Mouse (Mus musculus) left cerebral cortex, postnatal 25 days (tissue): ENCODE measurements around the gene Dlx3. TPM values are rescaled to one million over a fixed set of nuclear protein-coding genes. Genes with fewer than 3 reads are reported as not detected.
A peak's percentile ranks its signal among the peaks of the same experiment; 100 is the strongest.

Source experiments
- DNase-seq, 2 experiments: peaks; one replicate each; pipeline ENCODE4 v3.0.0; 2022; ENCODE audit warnings: low spot score in 2 of 2, mixed read lengths in 1 of 2
- intact Hi-C: fragments of 180-260 bp; cut with DNase I; formaldehyde crosslinking; loops from one replicate; pipeline ENCODE4 v1.15.1; 2025
- total RNA-seq, 2 experiments: library from RNA; stranded (reverse); gene quantifications; 2 replicates each; pipeline ENCODE4 v1.2.3; 2021

The Dlx3 gene
- not detected for total RNA-seq

- intact Hi-C loops = loop anchor here (10.0 kb wide), 1 partner anchor 255 kb away; no protein-coding TSS in a partner anchor
- no peak for DNase-seq
These were observed at the start of gene Dlx3 for GRCm38 (mm10) chr11:95119990-95120632. Gene Dlx3 (plus strand): TSS chr11:95120119.

GRCm38 (mm10) chr11:95070140-95071107, 49.5 kb upstream of the Dlx3 start:
- DNase-seq = no peak
- intact Hi-C loops = no loop called here

- intact Hi-C loops = no loop called here
- no peak for DNase-seq
These were observed 48.7 kb upstream of the Dlx3 start for GRCm38 (mm10) chr11:95071266-95071665.

GRCm38 (mm10) chr11:95072136-95072535, 47.8 kb upstream of the Dlx3 start:
- intact Hi-C loops = no loop called here

DNA sequence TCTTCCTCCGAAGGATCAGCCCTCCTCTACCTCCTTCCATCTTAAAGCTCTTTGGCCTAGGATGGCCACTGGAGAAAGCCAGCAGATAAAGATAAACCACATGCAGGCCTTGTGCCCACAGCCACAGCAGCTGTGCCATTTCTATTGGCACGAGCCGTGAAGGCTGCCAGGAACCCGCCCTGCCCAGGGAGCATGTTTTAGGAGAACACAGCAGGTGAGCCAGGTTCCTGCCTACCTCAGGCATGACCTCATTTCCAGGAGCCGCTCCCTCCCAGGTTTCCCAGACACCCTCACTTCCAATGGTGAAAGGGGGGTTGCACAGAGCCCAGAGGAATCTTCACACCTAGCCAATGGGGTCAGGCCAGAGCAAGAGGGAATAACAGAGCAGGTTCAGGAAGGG, 47.1 kb upstream of the Dlx3 start:
- DNase-seq = no peak
- intact Hi-C loops = no loop called here

More at GRCm38 (mm10) chr11:95072136-95072535, 47.8 kb upstream of the Dlx3 start:
- DNase-seq = no peak

DNA sequence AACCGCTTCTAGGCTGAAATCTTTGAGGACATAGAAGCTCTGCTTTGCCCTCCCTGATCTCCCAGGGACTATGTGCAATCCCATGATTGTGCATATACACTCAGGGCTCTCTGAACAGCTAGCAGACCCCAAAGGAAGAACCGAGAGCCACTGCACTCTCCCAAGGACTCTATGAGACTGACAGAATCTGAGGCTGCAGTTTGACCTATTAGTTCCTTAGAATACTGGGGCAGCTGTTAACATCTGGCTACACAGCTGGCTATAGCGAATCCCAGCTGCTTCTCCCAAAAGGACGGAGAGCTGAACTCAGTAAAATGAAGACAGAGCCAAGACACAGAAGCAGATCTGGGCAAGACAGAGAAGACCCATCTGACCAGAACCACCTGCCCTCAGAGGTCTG, 46.1 kb upstream of the Dlx3 start:
- no peak for DNase-seq
- intact Hi-C loops = no loop called here

- intact Hi-C loops = no loop called here
These were observed 45.2 kb upstream of the Dlx3 start for GRCm38 (mm10) chr11:95074694-95075093.

GRCm38 (mm10) chr11:95075197-95076040, 44.5 kb upstream of the Dlx3 start:
- intact Hi-C loops = loop anchor here (2.0 kb wide), 1 partner anchor 31 kb away; no protein-coding TSS in a partner anchor
- DNase-seq = no peak

More at GRCm38 (mm10) chr11:95074694-95075093, 45.2 kb upstream of the Dlx3 start:
- DNase-seq = no peak

DNA sequence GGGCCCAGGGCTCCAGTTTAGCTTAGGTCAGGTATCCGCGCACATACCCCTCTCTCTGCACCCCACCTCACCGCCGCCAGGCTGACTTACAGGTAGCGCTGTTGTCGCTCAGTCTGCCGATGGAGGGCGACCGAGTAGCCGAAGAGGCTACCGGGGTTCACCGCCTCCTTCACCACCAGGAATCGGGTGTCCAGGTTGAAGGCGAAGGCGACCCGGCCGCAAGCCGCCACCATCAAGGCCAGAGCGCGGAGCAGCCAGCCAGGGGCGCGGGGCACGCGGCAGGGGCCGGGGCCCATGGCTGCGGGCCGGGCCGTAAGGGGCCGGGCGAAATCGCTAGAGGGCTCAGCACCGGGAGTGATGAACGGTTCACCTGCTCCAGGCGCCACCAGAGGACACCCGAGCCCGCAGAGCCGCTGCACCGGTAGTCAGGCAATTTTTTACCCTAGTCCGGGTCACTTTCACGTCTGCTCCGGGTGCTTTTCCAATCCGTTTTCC, 43.8 kb upstream of the Dlx3 start:
- intact Hi-C loops = loop anchor here (2.0 kb wide), 1 partner anchor 31 kb away; no protein-coding TSS in a partner anchor
- DNase-seq = peak; percentile 51 to 62

DNA sequence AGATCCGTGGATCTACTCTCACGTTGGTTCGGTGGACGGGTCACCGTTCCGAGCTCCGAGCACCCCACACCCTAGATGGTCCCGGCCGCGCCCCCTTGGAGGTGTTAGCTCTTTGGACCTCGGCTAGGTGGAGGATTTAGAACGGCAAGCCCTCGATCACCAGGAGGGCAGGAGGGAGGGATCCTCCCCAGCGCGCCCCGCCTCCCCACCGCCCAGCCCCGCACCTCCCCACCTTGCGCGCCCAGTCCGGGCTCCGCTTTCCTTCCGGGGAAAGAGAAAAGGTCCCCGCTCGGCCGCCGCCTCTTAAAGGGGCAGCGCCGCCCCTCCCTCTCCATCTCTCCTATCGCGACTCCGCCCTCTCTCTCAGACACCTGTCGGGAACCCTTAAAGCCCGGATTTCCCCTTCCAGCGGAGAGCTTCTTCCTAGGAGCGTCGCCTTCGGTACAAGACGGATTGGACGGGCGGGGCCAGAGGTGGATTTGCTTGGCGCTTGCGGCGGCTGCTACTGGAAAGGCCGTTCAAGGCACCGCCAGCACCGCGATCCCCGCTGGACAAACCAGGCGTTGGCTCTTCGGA, 43.3 kb upstream of the Dlx3 start, which contains the start of gene Itga3:
TSS of gene Itga3 (minus strand) at position 266 of the 576 bp plus-strand sequence.
- DNase-seq = peak; percentile 58 to 61
- intact Hi-C loops = loop anchor here (2.0 kb wide), 1 partner anchor 30 kb away; no protein-coding TSS in a partner anchor

- intact Hi-C loops = loop anchor here (2.0 kb wide), 1 partner anchor 29 kb away; no protein-coding TSS in a partner anchor
- no peak for DNase-seq
These were observed 42.0 kb upstream of the Dlx3 start for GRCm38 (mm10) chr11:95077956-95078355.

DNA sequence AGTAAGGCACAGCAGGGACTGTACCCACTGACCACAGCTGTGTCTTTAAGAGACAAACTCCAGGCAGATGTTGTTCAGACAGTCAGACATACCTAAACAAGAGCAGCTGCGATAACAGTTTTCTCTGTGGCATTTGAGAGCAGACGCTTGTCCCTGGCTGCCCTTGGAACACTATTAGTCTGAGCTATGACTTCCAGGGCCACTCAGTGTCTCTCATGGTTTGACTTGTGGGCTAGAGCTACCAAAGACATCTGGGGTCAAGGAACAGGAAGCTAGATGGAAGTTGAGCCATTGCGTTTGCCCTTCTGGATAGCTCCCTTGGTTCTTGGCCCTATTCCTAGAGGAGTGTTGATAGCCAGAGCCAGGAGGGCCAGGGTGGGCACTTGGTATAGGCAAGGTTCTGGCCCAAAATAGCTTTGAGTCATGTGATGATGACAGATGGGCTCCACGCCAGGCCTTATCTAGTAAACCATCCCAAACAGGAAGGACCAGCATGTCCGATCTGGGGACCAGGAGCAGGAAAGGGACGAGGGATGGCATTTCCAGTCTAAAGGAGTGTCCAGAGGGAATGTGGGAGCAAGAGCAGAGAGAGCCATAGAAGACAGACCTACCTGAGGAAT, 40.6 kb upstream of the Dlx3 start:
- DNase-seq = no peak
- intact Hi-C loops = no loop called here

DNA sequence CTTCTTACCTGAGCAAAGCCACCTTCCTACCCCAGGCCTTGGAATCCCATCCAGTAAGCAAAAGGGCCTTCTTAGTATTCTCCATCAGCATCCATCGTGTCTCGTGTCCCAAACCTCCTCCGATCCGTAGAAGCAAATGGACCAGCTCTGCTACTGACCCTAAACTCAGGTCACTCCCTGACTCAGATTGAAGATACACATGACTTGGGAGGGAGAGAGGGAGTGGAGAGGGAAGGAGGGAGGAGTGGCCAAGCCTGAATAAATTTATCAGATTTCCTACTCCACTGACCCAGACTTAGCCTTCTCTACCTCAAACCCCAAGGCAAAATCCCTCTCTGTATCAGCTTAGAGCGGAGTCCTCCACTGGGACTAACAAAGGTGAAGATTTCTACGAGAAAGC, 39.1 kb upstream of the Dlx3 start:
- no peak for DNase-seq
- intact Hi-C loops = no loop called here

DNA sequence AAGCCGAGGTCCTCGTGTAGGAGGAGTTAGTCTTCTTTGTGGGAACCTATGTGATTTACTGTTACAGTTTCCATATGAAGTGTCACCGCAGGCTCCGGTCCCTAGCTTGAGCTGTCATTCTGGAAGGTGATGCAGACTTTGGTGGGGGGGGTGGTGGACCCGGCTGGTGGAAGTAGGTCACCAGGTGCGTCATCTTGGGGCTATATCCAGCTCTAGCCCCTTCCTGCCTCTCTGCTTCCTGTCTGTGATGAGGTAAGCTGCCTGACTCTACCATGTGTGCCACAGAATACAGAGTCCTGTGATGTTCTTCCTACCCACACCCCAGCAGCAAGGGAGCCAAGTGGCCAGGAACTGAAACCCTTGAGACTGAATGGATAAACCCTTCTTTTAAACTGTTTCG, 37.0 kb upstream of the Dlx3 start:
- intact Hi-C loops = no loop called here
- no peak for DNase-seq

GRCm38 (mm10) chr11:95084175-95084574, 35.7 kb upstream of the Dlx3 start:
- no peak for DNase-seq
- intact Hi-C loops = no loop called here

DNA sequence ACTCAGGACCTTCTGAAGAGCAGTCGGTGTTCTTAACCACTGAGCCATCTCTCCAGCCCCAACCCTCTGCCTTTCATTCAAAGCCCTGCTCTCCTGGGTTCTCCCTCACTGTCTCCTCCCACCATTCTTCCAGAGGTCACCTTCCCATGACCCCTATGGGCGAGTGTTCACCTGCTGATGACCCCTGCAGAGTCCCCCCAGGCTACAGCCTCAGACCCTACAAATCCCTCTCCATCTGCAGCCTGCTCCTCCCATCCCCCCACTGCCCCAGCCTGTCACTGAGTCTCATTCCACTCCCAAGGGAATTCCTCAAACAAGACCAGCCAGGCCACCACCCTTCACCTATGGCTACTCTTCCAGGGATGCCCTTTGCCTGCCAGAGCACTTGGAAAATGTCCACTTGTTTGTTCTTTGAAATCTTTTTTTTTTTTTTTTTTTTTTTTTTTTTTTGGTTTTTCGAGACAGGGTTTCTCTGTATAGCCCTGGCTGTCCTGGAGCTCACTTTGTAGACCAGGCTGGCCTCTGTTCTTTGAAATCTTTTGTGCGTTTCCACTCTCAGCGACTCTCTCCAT, 35.0 kb upstream of the Dlx3 start:
- intact Hi-C loops = no loop called here
- DNase-seq = no peak

DNA sequence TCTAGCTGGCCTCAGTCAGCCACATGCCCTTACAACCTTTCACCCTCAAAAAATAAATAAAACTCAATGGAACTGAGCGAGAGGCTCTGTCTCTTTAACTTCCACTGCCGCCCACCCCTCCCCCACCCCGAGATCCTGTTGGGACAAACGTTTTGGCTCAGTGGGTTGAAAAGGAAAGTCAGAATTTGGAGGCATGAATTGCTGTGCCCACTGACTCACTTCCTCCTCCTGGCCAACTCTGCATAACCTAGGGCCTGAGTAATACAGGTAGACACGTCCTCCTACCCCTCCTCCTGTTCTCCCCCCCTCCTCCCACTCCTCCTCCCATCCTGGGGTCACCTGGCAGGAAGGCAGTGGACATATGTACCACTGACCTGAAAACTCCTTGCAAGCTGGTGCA, 34.2 kb upstream of the Dlx3 start:
- intact Hi-C loops = no loop called here
- DNase-seq = no peak

DNA sequence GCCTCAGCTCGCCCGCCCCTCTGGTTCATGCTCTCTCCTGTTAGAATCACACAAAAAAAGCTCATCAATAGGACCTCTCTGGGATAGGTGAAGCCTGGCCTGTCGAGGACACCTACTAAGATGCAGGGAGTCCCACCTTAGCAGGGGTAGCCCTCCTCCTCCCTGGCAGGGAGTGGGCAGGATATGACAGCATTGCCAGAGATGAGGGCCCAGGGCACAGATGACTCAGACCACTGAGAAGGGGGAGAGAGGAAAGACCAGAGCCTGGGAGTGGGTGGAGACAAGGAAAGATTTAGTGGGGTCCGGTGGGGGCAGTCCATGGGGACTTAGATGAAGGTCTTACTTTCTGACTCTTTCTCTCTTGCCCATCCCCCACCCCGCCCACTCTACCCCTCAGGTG, 33.7 kb upstream of the Dlx3 start:
- intact Hi-C loops = no loop called here
- no peak for DNase-seq
